Mouse (Mus musculus) skeletal muscle tissue, adult 2 months (tissue): ENCODE results near the gene Stap2.

Source experiments
- DNase-seq: peaks from one replicate; pipeline ENCODE4 v3.0.0-alpha.2; 2012; ENCODE audit warnings: low read depth, low spot score

Gene Stap2

GRCm38 (mm10) chr17:56005415-56006061, at the start of gene Stap2, which contains the start of gene Mpnd:
Gene Stap2, minus strand, starts transcription at chr17:56005584.
Gene Mpnd, plus strand, starts transcription at chr17:56005711.
- DNase-seq: peak; percentile 83

GRCm38 (mm10) chr17:56054938-56055337, 49.6 kb upstream of the Stap2 start:
- DNase-seq: no peak

- DNase-seq: no peak
Measured at GRCm38 (mm10) chr17:56051369-56051768, 46.0 kb upstream of the Stap2 start.

GRCm38 (mm10) chr17:56040857-56041163, 35.4 kb upstream of the Stap2 start:
- DNase-seq: no peak

GRCm38 (mm10) chr17:56040030-56040856, 34.9 kb upstream of the Stap2 start, which contains the start of gene Chaf1a:
Gene Chaf1a, plus strand, starts transcription at chr17:56040439.
- DNase-seq: peak; percentile 98

GRCm38 (mm10) chr17:56039345-56039744, 34.0 kb upstream of the Stap2 start:
- no peak for DNase-seq

- DNase-seq: no peak
Measured at GRCm38 (mm10) chr17:56038583-56039261, 33.3 kb upstream of the Stap2 start.

- no peak for DNase-seq
Measured at GRCm38 (mm10) chr17:56036901-56037287, 31.5 kb upstream of the Stap2 start.

- peak; percentile 99 for DNase-seq
Measured at GRCm38 (mm10) chr17:56036176-56036900, 31.0 kb upstream of the Stap2 start, which contains the start of gene Sh3gl1. Gene Sh3gl1, minus strand, starts transcription at chr17:56036635.

- DNase-seq: no peak
Measured at GRCm38 (mm10) chr17:56035216-56035615, 29.8 kb upstream of the Stap2 start.

GRCm38 (mm10) chr17:56034726-56035100, 29.3 kb upstream of the Stap2 start:
- DNase-seq: no peak

- peak; percentile 77 for DNase-seq
Measured at GRCm38 (mm10) chr17:56034040-56034725, 28.8 kb upstream of the Stap2 start.

- no peak for DNase-seq
Measured at GRCm38 (mm10) chr17:56032831-56033230, 27.4 kb upstream of the Stap2 start.

- DNase-seq: no peak
Measured at GRCm38 (mm10) chr17:56032127-56032733, 26.8 kb upstream of the Stap2 start.

GRCm38 (mm10) chr17:56031431-56031830, 26.0 kb upstream of the Stap2 start:
- no peak for DNase-seq

- DNase-seq: no peak
Measured at GRCm38 (mm10) chr17:56030919-56031318, 25.5 kb upstream of the Stap2 start.

- no peak for DNase-seq
Measured at GRCm38 (mm10) chr17:56030238-56030870, 25.0 kb upstream of the Stap2 start.

- peak; percentile 70 for DNase-seq
Measured at GRCm38 (mm10) chr17:56027801-56028441, 22.5 kb upstream of the Stap2 start.

GRCm38 (mm10) chr17:56026881-56027280, 21.5 kb upstream of the Stap2 start:
- DNase-seq: no peak

- no peak for DNase-seq
Measured at GRCm38 (mm10) chr17:56026303-56026702, 20.9 kb upstream of the Stap2 start.
